Mouse (Mus musculus): ENCODE data around the gene Tent5c.

Tent5c gene

GRCm38 (mm10) chr3:100487046-100487445 is 2.1 kb downstream of the Tent5c start:
- no peak for DNase-seq (ENCODE audit: low read depth, low spot score)

- DNase-seq (ENCODE audit: low read depth, low spot score): peak; percentile 44
These were observed 3.6 kb downstream of the Tent5c start for GRCm38 (mm10) chr3:100485390-100486132.

GRCm38 (mm10) chr3:100482971-100483610 is 6.0 kb downstream of the Tent5c start:
- DNase-seq (ENCODE audit: low read depth, low spot score): peak; percentile 83

GRCm38 (mm10) chr3:100482324-100482911 is 6.7 kb downstream of the Tent5c start:
- DNase-seq (ENCODE audit: low read depth, low spot score): peak; percentile 84

- DNase-seq (ENCODE audit: low read depth, low spot score): no peak
These were observed 8.7 kb downstream of the Tent5c start for GRCm38 (mm10) chr3:100480251-100481005.

- no peak for DNase-seq (ENCODE audit: low read depth, low spot score)
These were observed 14.1 kb downstream of the Tent5c start for GRCm38 (mm10) chr3:100474950-100475472.

- DNase-seq (ENCODE audit: low read depth, low spot score): no peak
These were observed 14.6 kb downstream of the Tent5c start for GRCm38 (mm10) chr3:100474536-100474935.

- DNase-seq (ENCODE audit: low read depth, low spot score): no peak
These were observed 16.0 kb downstream of the Tent5c start for GRCm38 (mm10) chr3:100473146-100473545.

GRCm38 (mm10) chr3:100470902-100471301 is 18.2 kb downstream of the Tent5c start:
- DNase-seq (ENCODE audit: low read depth, low spot score): no peak

GRCm38 (mm10) chr3:100470101-100470500 is 19.0 kb downstream of the Tent5c start:
- no peak for DNase-seq (ENCODE audit: low read depth, low spot score)

- no peak for DNase-seq (ENCODE audit: low read depth, low spot score)
These were observed 22.6 kb downstream of the Tent5c start for GRCm38 (mm10) chr3:100466551-100466950.

GRCm38 (mm10) chr3:100464596-100464995 is 24.5 kb downstream of the Tent5c start:
- no peak for DNase-seq (ENCODE audit: low read depth, low spot score)

- DNase-seq (ENCODE audit: low read depth, low spot score): no peak
These were observed 25.2 kb downstream of the Tent5c start for GRCm38 (mm10) chr3:100463959-100464265.

GRCm38 (mm10) chr3:100463160-100463958 is 25.8 kb downstream of the Tent5c start:
- DNase-seq (ENCODE audit: low read depth, low spot score): no peak

- DNase-seq (ENCODE audit: low read depth, low spot score): no peak
These were observed 26.7 kb downstream of the Tent5c start for GRCm38 (mm10) chr3:100462235-100463083.

- no peak for DNase-seq (ENCODE audit: low read depth, low spot score)
These were observed 28.6 kb downstream of the Tent5c start for GRCm38 (mm10) chr3:100460510-100460909.

- DNase-seq (ENCODE audit: low read depth, low spot score): no peak
These were observed 45.2 kb downstream of the Tent5c start for GRCm38 (mm10) chr3:100443798-100444500.

- no peak for DNase-seq (ENCODE audit: low read depth, low spot score)
These were observed 46.6 kb downstream of the Tent5c start for GRCm38 (mm10) chr3:100442499-100442898.

- no peak for DNase-seq (ENCODE audit: low read depth, low spot score)
These were observed 48.4 kb downstream of the Tent5c start for GRCm38 (mm10) chr3:100440754-100441153.

- no peak for DNase-seq (ENCODE audit: low read depth, low spot score)
These were observed 49.1 kb downstream of the Tent5c start for GRCm38 (mm10) chr3:100440009-100440408.
